Mouse (Mus musculus): ENCODE results near the gene St3gal4. TPM values are rescaled to one million over a fixed set of nuclear protein-coding genes. Genes with fewer than 3 reads are reported as not detected.

St3gal4 gene
- polyA plus RNA-seq, 1 experiment from 2014 or later, result 15.1 TPM

GRCm38 (mm10) chr9:35035074-35035473, 84.0 kb downstream of the St3gal4 start:
- 0 out of 2 replicates have a peak, but pooled peaks cover 3% of the 10 kb centered on the region for H3K4me1 ChIP-seq (replicated peaks)
- ATAC-seq (ENCODE audit: low FRiP score, low read depth), result no peak
- peaks cover 3% of the 10 kb centered on the region; the same call in 1 of the 2 replicates for H3K36me3 ChIP-seq
- no peak overlapping the region for H3K4me2 ChIP-seq
- no peaks in the 10 kb centered on the region for H3K27me3 ChIP-seq
- H3K9ac ChIP-seq, result no peak overlapping the region
- 51% methylated on average over 14 of the region's 14 CpGs for WGBS
- no peaks in the 10 kb centered on the region for H3K9me3 ChIP-seq
- H3K4me3 ChIP-seq, result no peak overlapping the region
- H3K27ac ChIP-seq (replicated peaks), result no peak overlapping the region

DNA sequence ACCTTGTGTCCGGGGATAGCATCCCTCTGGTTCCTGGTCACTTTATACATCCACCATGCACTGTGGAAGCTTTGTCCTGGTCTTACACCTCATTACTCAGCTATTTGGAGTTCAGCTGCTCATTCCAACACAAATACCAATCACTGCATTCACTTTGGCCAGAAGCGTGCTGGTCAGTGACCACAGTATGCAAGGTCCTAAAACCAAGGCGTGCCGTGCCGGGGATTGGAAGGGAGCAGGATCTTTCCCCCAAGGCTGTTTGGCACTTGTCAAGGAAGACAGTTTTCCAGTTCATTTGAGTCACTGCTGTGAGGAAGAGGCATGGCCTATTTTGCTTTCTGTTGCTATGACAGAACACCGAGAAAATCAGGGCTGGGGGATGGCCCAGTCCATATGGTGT, 86.6 kb downstream of the St3gal4 start:
- Histone ChIP-seq H3K9ac (no peak overlapping the region), H3K27me3 (no peaks in the 10 kb centered on the region), H3K27ac (replicated peaks) (no peak overlapping the region), H3K9me3 (no peaks in the 10 kb centered on the region), H3K4me1 (replicated peaks) (0 out of 2 replicates have a peak, but pooled peaks cover 3% of the 10 kb centered on the region), H3K4me3 (no peak overlapping the region), H3K4me2 (no peak overlapping the region), H3K36me3 (peaks cover 3% of the 10 kb centered on the region; the same call in 1 of the 2 replicates)
- no peak for ATAC-seq (ENCODE audit: low FRiP score, low read depth)
- 52% methylated on average over 6 of the region's 6 CpGs for WGBS

GRCm38 (mm10) chr9:35030823-35031222, 88.2 kb downstream of the St3gal4 start:
- Histone ChIP-seq H3K4me1 (replicated peaks) (0 out of 2 replicates have a peak, but pooled peaks cover 3% of the 10 kb centered on the region), H3K27me3 (no peaks in the 10 kb centered on the region), H3K4me2 (no peak overlapping the region), H3K27ac (replicated peaks) (no peak overlapping the region), H3K4me3 (no peak overlapping the region), H3K9ac (no peak overlapping the region), H3K36me3 (peaks cover 3% of the 10 kb centered on the region; the same call in 1 of the 2 replicates), H3K9me3 (no peaks in the 10 kb centered on the region)
- no peak for ATAC-seq (ENCODE audit: low FRiP score, low read depth)
- WGBS, result 81% methylated on average over 5 of the region's 5 CpGs

DNA sequence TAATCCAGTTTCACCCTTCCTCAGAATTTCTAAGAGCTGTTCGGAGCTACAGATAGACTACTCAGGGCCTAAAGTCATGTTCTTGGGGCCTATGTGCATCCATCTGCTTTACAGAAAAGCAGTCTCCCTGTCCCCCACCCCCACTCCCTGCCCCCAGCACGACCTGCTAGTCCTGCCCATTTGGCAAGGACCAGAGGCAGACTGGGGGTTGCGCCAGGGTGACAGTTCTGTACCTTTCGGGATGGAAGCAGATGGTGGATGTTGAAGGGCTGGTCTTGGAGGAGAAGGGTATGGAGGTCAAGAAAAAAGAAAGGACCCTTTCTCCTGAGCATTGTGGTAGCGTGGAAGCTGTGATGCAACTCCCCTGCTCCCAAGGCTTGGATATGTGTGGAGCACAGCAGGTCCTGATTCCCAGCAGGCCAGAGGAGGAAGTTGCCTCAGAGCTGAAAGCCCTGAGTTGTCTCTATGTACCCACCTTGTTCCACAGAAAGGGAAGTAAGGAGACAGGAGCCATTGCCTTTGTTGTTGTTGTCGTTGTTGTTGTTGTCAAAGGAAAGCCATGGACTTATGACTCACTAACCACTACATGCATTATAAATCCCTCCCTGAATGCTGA, 91.6 kb downstream of the St3gal4 start:
- Histone ChIP-seq H3K27me3 (0 out of 2 replicates have a peak, but pooled peaks cover 5% of the 10 kb centered on the region), H3K36me3 (peaks cover 8% of the 10 kb centered on the region; the same call in 1 of the 2 replicates), H3K4me1 (replicated peaks) (peaks cover 14% of the 10 kb centered on the region), H3K9ac (no peak overlapping the region), H3K4me2 (no peak overlapping the region), H3K9me3 (no peaks in the 10 kb centered on the region), H3K27ac (replicated peaks) (no peak overlapping the region), H3K4me3 (no peak overlapping the region)
- no peak for ATAC-seq (ENCODE audit: low FRiP score, low read depth)
- 88% methylated on average over 6 of the region's 6 CpGs for WGBS

- Histone ChIP-seq H3K4me2 (no peak overlapping the region), H3K27ac (replicated peaks) (no peak overlapping the region), H3K36me3 (peaks cover 8% of the 10 kb centered on the region; the same call in 1 of the 2 replicates), H3K9ac (no peak overlapping the region), H3K4me1 (replicated peaks) (peaks cover 11% of the 10 kb centered on the region), H3K27me3 (0 out of 2 replicates have a peak, but pooled peaks cover 5% of the 10 kb centered on the region), H3K9me3 (no peaks in the 10 kb centered on the region), H3K4me3 (no peak overlapping the region)
- WGBS, result 73% methylated on average over 6 of the region's 6 CpGs
- no peak for ATAC-seq (ENCODE audit: low FRiP score, low read depth)
These were observed 92.2 kb downstream of the St3gal4 start for GRCm38 (mm10) chr9:35026897-35027311.

GRCm38 (mm10) chr9:35026311-35026710, 92.8 kb downstream of the St3gal4 start:
- Histone ChIP-seq H3K27me3 (0 out of 2 replicates have a peak, but pooled peaks cover 5% of the 10 kb centered on the region), H3K9ac (no peak overlapping the region), H3K36me3 (peaks cover 8% of the 10 kb centered on the region; the same call in 1 of the 2 replicates), H3K4me1 (replicated peaks) (peaks cover 11% of the 10 kb centered on the region), H3K4me2 (no peak overlapping the region), H3K4me3 (no peak overlapping the region), H3K27ac (replicated peaks) (no peak overlapping the region), H3K9me3 (no peaks in the 10 kb centered on the region)
- 84% methylated on average over 6 of the region's 6 CpGs for WGBS
- ATAC-seq (ENCODE audit: low FRiP score, low read depth), result no peak

- H3K9ac ChIP-seq, result no peak overlapping the region
- H3K36me3 ChIP-seq, result 0 out of 2 replicates have a peak, but pooled peaks cover 6% of the 10 kb centered on the region
- peaks cover 11% of the 10 kb centered on the region for H3K4me1 ChIP-seq (replicated peaks)
- no peak overlapping the region for H3K27ac ChIP-seq (replicated peaks)
- H3K4me3 ChIP-seq, result peak overlapping the region; percentile 16; the same call in 1 of the 2 replicates
- no peaks in the 10 kb centered on the region for H3K9me3 ChIP-seq
- H3K4me2 ChIP-seq, result peak overlapping the region; percentile 46
- H3K27me3 ChIP-seq, result 0 out of 2 replicates have a peak, but pooled peaks cover 5% of the 10 kb centered on the region
- 6% methylated on average over 24 of the region's 25 CpGs for WGBS
- ATAC-seq (ENCODE audit: low FRiP score, low read depth), result peak; percentile 49; the same call in 1 of the 2 replicates
These were observed 94.2 kb downstream of the St3gal4 start for GRCm38 (mm10) chr9:35024591-35025496.

DNA sequence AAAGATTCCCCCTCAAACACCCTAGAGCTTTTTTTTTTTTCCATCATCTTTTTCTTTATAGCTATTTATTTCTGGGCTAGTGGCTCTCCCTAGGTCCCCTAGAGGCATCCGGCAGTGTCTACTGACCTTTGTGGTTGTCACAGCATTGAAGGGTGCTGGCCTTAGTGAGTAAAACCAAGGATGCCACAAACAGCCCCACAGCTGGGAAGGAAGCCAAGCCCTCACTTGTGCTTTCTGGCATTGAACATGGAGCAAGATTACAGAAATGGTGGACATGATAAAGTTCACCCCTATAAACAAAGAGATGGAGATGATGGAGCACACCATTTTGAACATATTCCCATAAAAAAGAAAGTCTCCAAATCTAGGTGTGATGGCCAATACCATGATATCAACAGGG, 97.3 kb downstream of the St3gal4 start:
- Histone ChIP-seq H3K9ac (no peak overlapping the region), H3K27ac (replicated peaks) (no peak overlapping the region), H3K4me3 (no peak overlapping the region), H3K27me3 (0 out of 2 replicates have a peak, but pooled peaks cover 5% of the 10 kb centered on the region), H3K9me3 (no peaks in the 10 kb centered on the region), H3K4me2 (no peak overlapping the region), H3K4me1 (replicated peaks) (peaks cover 36% of the 10 kb centered on the region), H3K36me3 (0 out of 2 replicates have a peak, but pooled peaks cover 6% of the 10 kb centered on the region)
- 61% methylated on average over 1 of the region's 1 CpGs for WGBS
- ATAC-seq (ENCODE audit: low FRiP score, low read depth), result no peak

DNA sequence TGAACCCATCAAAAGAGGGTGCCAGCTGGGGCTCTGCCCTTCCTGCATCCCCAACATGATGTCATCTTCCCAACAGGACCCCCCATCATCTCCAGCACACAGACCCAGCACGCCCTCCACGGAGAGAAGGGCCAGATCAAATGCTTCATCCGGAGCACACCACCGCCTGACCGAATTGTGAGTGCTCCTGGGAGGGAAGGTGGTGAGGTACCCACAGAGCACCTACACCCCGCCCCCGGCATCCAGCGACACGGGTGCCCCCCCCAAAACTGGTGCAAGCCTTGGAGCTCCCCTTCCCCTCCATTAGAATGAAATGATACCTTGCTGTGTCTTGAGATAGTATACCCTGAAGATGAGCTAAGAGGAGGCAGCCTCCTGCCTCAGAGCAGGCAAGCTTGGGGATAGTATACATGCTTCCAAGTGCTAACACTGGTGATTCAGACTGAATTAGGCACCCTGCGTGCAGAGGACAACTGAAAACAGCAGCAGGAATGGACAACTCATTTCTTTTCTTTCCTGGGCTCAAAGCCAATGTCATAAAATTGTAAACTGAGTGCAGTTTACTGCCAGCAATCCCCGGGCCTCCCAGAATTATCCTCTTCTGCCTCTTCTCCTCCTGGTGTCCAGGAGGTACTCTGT, 98.9 kb downstream of the St3gal4 start:
- H3K4me3 ChIP-seq, result no peak overlapping the region
- H3K9me3 ChIP-seq, result no peaks in the 10 kb centered on the region
- no peak overlapping the region for H3K27ac ChIP-seq (replicated peaks)
- 0 out of 2 replicates have a peak, but pooled peaks cover 6% of the 10 kb centered on the region for H3K36me3 ChIP-seq
- WGBS, result 63% methylated on average over 11 of the region's 11 CpGs
- 0 out of 2 replicates have a peak, but pooled peaks cover 5% of the 10 kb centered on the region for H3K27me3 ChIP-seq
- H3K4me1 ChIP-seq (replicated peaks), result peaks cover 36% of the 10 kb centered on the region
- no peak overlapping the region for H3K4me2 ChIP-seq
- H3K9ac ChIP-seq, result no peak overlapping the region
- ATAC-seq (ENCODE audit: low FRiP score, low read depth), result no peak

DNA sequence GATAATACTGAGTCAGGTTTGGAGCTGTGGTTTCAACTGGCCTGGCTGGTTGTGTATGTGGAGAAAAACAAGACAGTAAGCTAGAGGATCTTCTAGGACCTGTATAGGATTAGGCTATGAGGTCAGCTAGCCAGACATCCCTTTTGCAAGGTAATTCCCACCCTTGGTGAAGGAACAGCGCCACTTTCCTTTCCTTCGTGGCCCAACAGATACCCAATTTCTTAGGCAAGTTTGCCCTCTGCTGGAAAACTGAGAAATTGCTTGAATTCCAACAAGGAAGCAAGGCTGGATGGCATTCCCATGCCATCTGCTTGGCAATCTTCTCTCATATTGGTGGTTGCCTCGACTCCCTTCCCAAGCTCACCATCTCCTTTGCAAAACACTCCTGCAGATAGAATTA, 99.7 kb downstream of the St3gal4 start:
- H3K9me3 ChIP-seq, result no peaks in the 10 kb centered on the region
- H3K4me2 ChIP-seq, result no peak overlapping the region

GRCm38 (mm10) chr9:35018056-35018455, 101.0 kb downstream of the St3gal4 start:
- H3K27ac ChIP-seq (replicated peaks), result 0 out of 2 replicates have a peak overlapping the region, but pooled peaks have one; percentile 10
- no peak for ATAC-seq (ENCODE audit: low FRiP score, low read depth)
- no peaks in the 10 kb centered on the region for H3K27me3 ChIP-seq
- 39% methylated on average over 5 of the region's 5 CpGs for WGBS
- no peak overlapping the region for H3K9ac ChIP-seq
- peaks cover 26% of the 10 kb centered on the region for H3K4me1 ChIP-seq (replicated peaks)
- no peaks in the 10 kb centered on the region for H3K9me3 ChIP-seq
- no peaks in the 10 kb centered on the region for H3K36me3 ChIP-seq
- no peak overlapping the region for H3K4me2 ChIP-seq
- H3K4me3 ChIP-seq, result no peak overlapping the region

More for the DNA sequence above, 99.7 kb downstream of the St3gal4 start:
- no peak overlapping the region for H3K9ac ChIP-seq
- peak; percentile 69; the same call in 1 of the 2 replicates for ATAC-seq (ENCODE audit: low FRiP score, low read depth)
- 0 out of 2 replicates have a peak, but pooled peaks cover 6% of the 10 kb centered on the region for H3K36me3 ChIP-seq
- H3K4me3 ChIP-seq, result no peak overlapping the region
- 0 out of 2 replicates have a peak, but pooled peaks cover 3% of the 10 kb centered on the region for H3K27me3 ChIP-seq
- WGBS, result 4% methylated on average over 3 of the region's 3 CpGs
- no peak overlapping the region for H3K27ac ChIP-seq (replicated peaks)
- H3K4me1 ChIP-seq (replicated peaks), result peaks cover 28% of the 10 kb centered on the region
